Mouse (Mus musculus): ENCODE results near the gene Dock4. TPM values are rescaled to one million over a fixed set of nuclear protein-coding genes. Genes with fewer than 3 reads are reported as not detected.

The Dock4 gene
- polyA plus RNA-seq, 1 experiment from 2014 or later: 34.3 TPM

- no peaks in the 10 kb centered on the region for H3K36me3 ChIP-seq (ENCODE audit: control insufficient read depth, insufficient read depth, low read length)
- DNase-seq (no peak), ATAC-seq (ENCODE audit: low FRiP score, low TSS enrichment) (no peak)
- 0 out of 2 replicates have a peak, but pooled peaks cover 2% of the 10 kb centered on the region for H3K9me3 ChIP-seq (ENCODE audit: control insufficient read depth, low read length)
- H3K4me3 ChIP-seq (replicated peaks; ENCODE audit: low read depth, low read length): no peak overlapping the region
- no peak overlapping the region for H3K9ac ChIP-seq (replicated peaks; ENCODE audit: low read length)
- no peaks in the 10 kb centered on the region for H3K27me3 ChIP-seq (ENCODE audit: control insufficient read depth, insufficient read depth, low read length)
- peaks cover 25% of the 10 kb centered on the region for H3K4me1 ChIP-seq (ENCODE audit: control insufficient read depth, insufficient read depth, low read length)
- 0 out of 2 replicates have a peak overlapping the region, but pooled peaks have one; percentile 1 for H3K4me2 ChIP-seq (ENCODE audit: low read length)
- no peak overlapping the region for H3K27ac ChIP-seq (replicated peaks; ENCODE audit: low read depth, low read length)
- WGBS: 82% methylated on average over 9 of the region's 9 CpGs
These were observed 3.5 kb downstream of the Dock4 start for GRCm38 (mm10) chr12:40449119-40449795.

GRCm38 (mm10) chr12:40456517-40456916 is 10.8 kb downstream of the Dock4 start:
- H3K9ac ChIP-seq (replicated peaks; ENCODE audit: low read length): no peak overlapping the region
- no peaks in the 10 kb centered on the region for H3K27me3 ChIP-seq (ENCODE audit: control insufficient read depth, insufficient read depth, low read length)
- H3K4me2 ChIP-seq (ENCODE audit: low read length): no peak overlapping the region
- no peak overlapping the region for H3K27ac ChIP-seq (replicated peaks; ENCODE audit: low read depth, low read length)
- ATAC-seq (ENCODE audit: low FRiP score, low TSS enrichment): no peak
- DNase-seq: no peak
- WGBS: 94% methylated on average over 2 of the region's 2 CpGs
- H3K4me3 ChIP-seq (replicated peaks; ENCODE audit: low read depth, low read length): no peak overlapping the region
- H3K4me1 ChIP-seq (ENCODE audit: control insufficient read depth, insufficient read depth, low read length): peaks cover 6% of the 10 kb centered on the region; the same call in 1 of the 2 replicates
- no peaks in the 10 kb centered on the region for H3K36me3 ChIP-seq (ENCODE audit: control insufficient read depth, insufficient read depth, low read length)
- H3K9me3 ChIP-seq (ENCODE audit: control insufficient read depth, low read length): 0 out of 2 replicates have a peak, but pooled peaks cover 2% of the 10 kb centered on the region

GRCm38 (mm10) chr12:40458977-40459376 is 13.2 kb downstream of the Dock4 start:
- Histone ChIP-seq H3K36me3 (ENCODE audit: control insufficient read depth, insufficient read depth, low read length) (no peaks in the 10 kb centered on the region), H3K4me1 (ENCODE audit: control insufficient read depth, insufficient read depth, low read length) (peaks cover 13% of the 10 kb centered on the region), H3K9ac (replicated peaks; ENCODE audit: low read length) (no peak overlapping the region), H3K27ac (replicated peaks; ENCODE audit: low read depth, low read length) (no peak overlapping the region), H3K27me3 (ENCODE audit: control insufficient read depth, insufficient read depth, low read length) (no peaks in the 10 kb centered on the region), H3K4me2 (ENCODE audit: low read length) (no peak overlapping the region), H3K4me3 (replicated peaks; ENCODE audit: low read depth, low read length) (no peak overlapping the region), H3K9me3 (ENCODE audit: control insufficient read depth, low read length) (no peaks in the 10 kb centered on the region)
- WGBS: 71% methylated on average over 3 of the region's 3 CpGs
- ATAC-seq (ENCODE audit: low FRiP score, low TSS enrichment) (no peak), DNase-seq (no peak)

- WGBS: 81% methylated on average over 6 of the region's 6 CpGs
- no peaks in the 10 kb centered on the region for H3K9me3 ChIP-seq (ENCODE audit: control insufficient read depth, low read length)
- DNase-seq (no peak), ATAC-seq (ENCODE audit: low FRiP score, low TSS enrichment) (no peak)
- H3K27me3 ChIP-seq (ENCODE audit: control insufficient read depth, insufficient read depth, low read length): no peaks in the 10 kb centered on the region
- no peak overlapping the region for H3K4me2 ChIP-seq (ENCODE audit: low read length)
- H3K36me3 ChIP-seq (ENCODE audit: control insufficient read depth, insufficient read depth, low read length): no peaks in the 10 kb centered on the region
- H3K27ac ChIP-seq (replicated peaks; ENCODE audit: low read depth, low read length): 0 out of 2 replicates have a peak overlapping the region, but pooled peaks have one; percentile 37
- peaks cover 14% of the 10 kb centered on the region for H3K4me1 ChIP-seq (ENCODE audit: control insufficient read depth, insufficient read depth, low read length)
- H3K4me3 ChIP-seq (replicated peaks; ENCODE audit: low read depth, low read length): no peak overlapping the region
- no peak overlapping the region for H3K9ac ChIP-seq (replicated peaks; ENCODE audit: low read length)
These were observed 14.0 kb downstream of the Dock4 start for GRCm38 (mm10) chr12:40459673-40460265.

- 40% methylated on average over 7 of the region's 7 CpGs for WGBS
- DNase-seq: peak; percentile 50
These were observed 17.0 kb downstream of the Dock4 start for GRCm38 (mm10) chr12:40462693-40463235.

GRCm38 (mm10) chr12:40463828-40464227 is 18.1 kb downstream of the Dock4 start:
- H3K4me1 ChIP-seq (ENCODE audit: control insufficient read depth, insufficient read depth, low read length): peaks cover 27% of the 10 kb centered on the region
- whole genome bisulfite sequencing: 67% methylated on average over 2 of the region's 2 CpGs
- no peak overlapping the region for H3K4me3 ChIP-seq (replicated peaks; ENCODE audit: low read depth, low read length)
- H3K27ac ChIP-seq (replicated peaks; ENCODE audit: low read depth, low read length): no peak overlapping the region
- H3K9ac ChIP-seq (replicated peaks; ENCODE audit: low read length): no peak overlapping the region
- DNase-seq (no peak), ATAC-seq (ENCODE audit: low FRiP score, low TSS enrichment) (no peak)
- no peaks in the 10 kb centered on the region for H3K9me3 ChIP-seq (ENCODE audit: control insufficient read depth, low read length)
- H3K4me2 ChIP-seq (ENCODE audit: low read length): no peak overlapping the region
- no peaks in the 10 kb centered on the region for H3K27me3 ChIP-seq (ENCODE audit: control insufficient read depth, insufficient read depth, low read length)
- H3K36me3 ChIP-seq (ENCODE audit: control insufficient read depth, insufficient read depth, low read length): no peaks in the 10 kb centered on the region

More at GRCm38 (mm10) chr12:40462693-40463235, 17.0 kb downstream of the Dock4 start:
- Histone ChIP-seq H3K4me2 (ENCODE audit: low read length) (no peak overlapping the region), H3K9me3 (ENCODE audit: control insufficient read depth, low read length) (no peaks in the 10 kb centered on the region), H3K27me3 (ENCODE audit: control insufficient read depth, insufficient read depth, low read length) (no peaks in the 10 kb centered on the region), H3K4me3 (replicated peaks; ENCODE audit: low read depth, low read length) (no peak overlapping the region), H3K27ac (replicated peaks; ENCODE audit: low read depth, low read length) (0 out of 2 replicates have a peak overlapping the region, but pooled peaks have one; percentile 2), H3K4me1 (ENCODE audit: control insufficient read depth, insufficient read depth, low read length) (peaks cover 27% of the 10 kb centered on the region), H3K9ac (replicated peaks; ENCODE audit: low read length) (no peak overlapping the region), H3K36me3 (ENCODE audit: control insufficient read depth, insufficient read depth, low read length) (no peaks in the 10 kb centered on the region)
- ATAC-seq (ENCODE audit: low FRiP score, low TSS enrichment): no peak

GRCm38 (mm10) chr12:40464282-40464681 is 18.5 kb downstream of the Dock4 start:
- no peak overlapping the region for H3K4me3 ChIP-seq (replicated peaks; ENCODE audit: low read depth, low read length)
- DNase-seq (no peak), ATAC-seq (ENCODE audit: low FRiP score, low TSS enrichment) (no peak)
- WGBS: 64% methylated on average over 6 of the region's 6 CpGs
- H3K4me2 ChIP-seq (ENCODE audit: low read length): no peak overlapping the region
- H3K27me3 ChIP-seq (ENCODE audit: control insufficient read depth, insufficient read depth, low read length): no peaks in the 10 kb centered on the region
- H3K9me3 ChIP-seq (ENCODE audit: control insufficient read depth, low read length): no peaks in the 10 kb centered on the region
- peaks cover 26% of the 10 kb centered on the region for H3K4me1 ChIP-seq (ENCODE audit: control insufficient read depth, insufficient read depth, low read length)
- no peak overlapping the region for H3K27ac ChIP-seq (replicated peaks; ENCODE audit: low read depth, low read length)
- H3K9ac ChIP-seq (replicated peaks; ENCODE audit: low read length): no peak overlapping the region
- H3K36me3 ChIP-seq (ENCODE audit: control insufficient read depth, insufficient read depth, low read length): no peaks in the 10 kb centered on the region

- no peak overlapping the region for H3K9ac ChIP-seq (replicated peaks; ENCODE audit: low read length)
- H3K27me3 ChIP-seq (ENCODE audit: control insufficient read depth, insufficient read depth, low read length): no peaks in the 10 kb centered on the region
- WGBS: 91% methylated on average over 4 of the region's 4 CpGs
- no peaks in the 10 kb centered on the region for H3K9me3 ChIP-seq (ENCODE audit: control insufficient read depth, low read length)
- peaks cover 19% of the 10 kb centered on the region for H3K4me1 ChIP-seq (ENCODE audit: control insufficient read depth, insufficient read depth, low read length)
- no peak for DNase-seq
- no peak overlapping the region for H3K27ac ChIP-seq (replicated peaks; ENCODE audit: low read depth, low read length)
- no peaks in the 10 kb centered on the region for H3K36me3 ChIP-seq (ENCODE audit: control insufficient read depth, insufficient read depth, low read length)
- H3K4me2 ChIP-seq (ENCODE audit: low read length): no peak overlapping the region
- no peak overlapping the region for H3K4me3 ChIP-seq (replicated peaks; ENCODE audit: low read depth, low read length)
- ATAC-seq (ENCODE audit: low FRiP score, low TSS enrichment): no peak
These were observed 22.5 kb downstream of the Dock4 start for GRCm38 (mm10) chr12:40468235-40468634.

Measured in midbrain, embryonic 14.5 days (tissue).